Mouse (Mus musculus) megakaryocyte, embryonic 14.5 days (primary cell): ENCODE measurements around the gene Mrpl39. TPM values are rescaled to one million over a fixed set of nuclear protein-coding genes. Genes with fewer than 3 reads are reported as not detected.

Experiments used
- H3K27me3 ChIP-seq: replicated peaks from 2 replicates; pipeline ENCODE3; 2012; ENCODE audit warnings: inconsistent platforms
- H3K36me3 ChIP-seq: replicated peaks from 2 replicates; pipeline ENCODE3; 2012; ENCODE audit warnings: low read length, inconsistent platforms, mixed read lengths
- H3K4me1 ChIP-seq: 2 replicates; pipeline ENCODE4 v1.6.1; 2012; ENCODE audit warnings: inconsistent platforms
- H3K4me3 ChIP-seq: replicated peaks from 2 replicates; pipeline ENCODE3; 2012; ENCODE audit warnings: moderate library complexity, mild to moderate bottlenecking, inconsistent platforms
- H3K9me3 ChIP-seq: 2 replicates; pipeline ENCODE4 v1.6.1; 2012; ENCODE audit warnings: inconsistent platforms
- FLI1 ChIP-seq: IDR thresholded peaks from 2 replicates; pipeline ENCODE4 v1.6.1; 2012; ENCODE audit warnings: low read length, inconsistent platforms, mixed read lengths
- GATA1 ChIP-seq: IDR thresholded peaks from 3 replicates; pipeline ENCODE4 v1.6.1; 2012; ENCODE audit warnings: mixed read lengths, low read length, inconsistent platforms, borderline replicate concordance
- polyA plus RNA-seq: library from polyadenylated mRNA; stranded (reverse); fragments of >175 nt; gene quantifications from 2 replicates; pipeline ENCODE4 v1.2.3, GENCODE M21; 2012; ENCODE audit warnings: low replicate concordance; ENCODE audit not compliant: insufficient read depth

Gene Mrpl39
- polyA plus RNA-seq, 1 experiment: 117 TPM

DNA sequence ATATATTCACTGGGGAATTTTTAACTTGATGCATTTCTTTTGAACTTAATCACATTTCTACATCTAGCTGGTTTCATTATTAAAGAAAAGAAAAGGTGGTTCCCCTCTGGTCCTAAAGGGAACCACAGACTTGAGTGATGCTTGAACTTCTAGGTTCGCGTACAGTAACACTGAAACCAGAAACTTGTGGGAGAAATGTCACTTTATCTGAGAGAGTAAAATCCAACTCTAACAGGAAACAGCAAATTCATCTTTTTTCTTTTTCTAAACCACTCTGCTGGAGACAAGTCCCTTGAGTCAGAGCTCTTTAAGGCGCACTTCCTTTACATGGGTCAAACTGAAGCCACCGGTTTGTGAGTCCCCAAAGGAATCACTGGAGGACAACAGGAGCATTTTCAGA, 22.4 kb downstream of the Mrpl39 start:
- peaks cover 11% of the 10 kb centered on the region for H3K36me3 ChIP-seq
- H3K4me1 ChIP-seq: peaks cover 10% of the 10 kb centered on the region
- TF ChIP-seq FLI1 (no peak), GATA1 (no peak)
- H3K9me3 ChIP-seq: no peaks in the 10 kb centered on the region
- no peak overlapping the region for H3K4me3 ChIP-seq
- H3K27me3 ChIP-seq: no peaks in the 10 kb centered on the region

DNA sequence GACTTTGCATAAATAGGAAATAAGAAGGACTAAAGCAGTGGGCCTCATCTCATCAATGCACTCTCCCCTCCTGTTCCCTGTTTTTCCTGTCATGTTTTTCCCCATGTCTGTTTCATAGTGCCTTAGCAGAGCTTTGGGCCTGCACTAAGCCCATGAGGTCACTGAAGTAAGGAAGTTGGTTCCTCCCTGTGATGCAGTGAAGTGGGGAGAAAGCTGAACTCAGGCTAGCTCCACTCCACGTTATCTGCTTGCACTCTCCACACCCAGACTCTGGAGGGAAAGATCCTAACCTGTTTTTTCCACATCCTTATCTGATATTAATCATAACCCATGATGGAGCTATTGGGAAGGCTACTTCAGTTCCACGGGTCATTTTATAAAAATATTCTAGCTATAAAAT, 26.9 kb downstream of the Mrpl39 start:
- peaks cover 21% of the 10 kb centered on the region for H3K27me3 ChIP-seq
- no peaks in the 10 kb centered on the region for H3K36me3 ChIP-seq
- TF ChIP-seq FLI1 (no peak), GATA1 (no peak)
- H3K9me3 ChIP-seq: no peaks in the 10 kb centered on the region
- no peak overlapping the region for H3K4me3 ChIP-seq
- peaks cover 6% of the 10 kb centered on the region for H3K4me1 ChIP-seq

DNA sequence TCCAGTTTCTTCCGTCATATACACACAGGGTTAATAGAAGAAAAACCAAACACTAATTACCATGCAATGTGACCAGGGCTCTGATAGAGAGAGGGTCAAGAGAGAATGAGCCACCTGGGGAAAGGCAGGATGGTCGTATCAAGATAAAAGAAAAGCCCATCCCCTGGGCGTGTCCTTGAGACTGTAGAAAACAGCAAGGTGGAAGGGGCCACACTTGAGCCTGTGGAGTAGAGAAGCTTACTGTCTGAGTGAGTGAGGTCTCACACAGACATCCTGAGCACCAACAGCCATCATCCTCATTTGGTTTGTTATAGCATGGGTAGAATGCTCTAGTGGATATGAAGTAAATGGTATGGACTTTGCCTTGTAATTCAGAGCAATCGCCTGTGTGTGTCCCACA, 27.7 kb downstream of the Mrpl39 start:
- H3K27me3 ChIP-seq: peaks cover 28% of the 10 kb centered on the region
- TF ChIP-seq FLI1 (no peak), GATA1 (no peak)
- no peaks in the 10 kb centered on the region for H3K9me3 ChIP-seq
- H3K4me3 ChIP-seq: no peak overlapping the region
- peaks cover 6% of the 10 kb centered on the region for H3K4me1 ChIP-seq
- H3K36me3 ChIP-seq: no peaks in the 10 kb centered on the region

DNA sequence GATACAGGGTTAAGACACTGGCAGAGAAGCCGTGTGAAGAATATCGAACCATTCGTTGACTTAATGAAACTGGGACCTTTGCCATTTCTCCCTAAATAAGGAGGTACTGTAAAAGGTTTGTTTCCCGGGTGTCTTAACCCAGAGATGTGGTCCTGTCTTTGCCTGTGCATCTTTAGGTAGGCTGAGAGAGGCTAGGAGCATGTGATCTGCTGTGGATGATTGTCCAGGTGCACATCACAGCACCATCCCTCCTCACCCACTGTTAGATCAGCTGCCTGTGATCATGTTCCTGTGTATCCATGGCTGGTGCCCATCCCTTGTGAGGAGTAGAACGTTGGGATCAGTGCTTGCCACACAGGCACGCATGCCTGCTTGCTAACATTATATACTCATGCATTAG, 29.0 kb downstream of the Mrpl39 start:
- H3K27me3 ChIP-seq: peaks cover 39% of the 10 kb centered on the region
- H3K4me1 ChIP-seq: peaks cover 11% of the 10 kb centered on the region
- H3K9me3 ChIP-seq: no peaks in the 10 kb centered on the region
- H3K4me3 ChIP-seq: peak overlapping the region; percentile 72
- TF ChIP-seq FLI1 (no peak), GATA1 (no peak)
- H3K36me3 ChIP-seq: no peaks in the 10 kb centered on the region

- Histone ChIP-seq H3K4me1 (peaks cover 11% of the 10 kb centered on the region), H3K27me3 (peaks cover 41% of the 10 kb centered on the region), H3K36me3 (no peaks in the 10 kb centered on the region), H3K9me3 (no peaks in the 10 kb centered on the region), H3K4me3 (no peak overlapping the region)
- TF ChIP-seq FLI1 (no peak), GATA1 (no peak)
Measured at GRCm38 (mm10) chr16:84705507-84705906, 30.0 kb downstream of the Mrpl39 start.

- TF ChIP-seq GATA1 (no peak), FLI1 (no peak)
- peaks cover 46% of the 10 kb centered on the region for H3K27me3 ChIP-seq
- no peaks in the 10 kb centered on the region for H3K36me3 ChIP-seq
- H3K4me1 ChIP-seq: peaks cover 11% of the 10 kb centered on the region
- H3K4me3 ChIP-seq: no peak overlapping the region
- no peaks in the 10 kb centered on the region for H3K9me3 ChIP-seq
Measured at GRCm38 (mm10) chr16:84704661-84705240, 30.8 kb downstream of the Mrpl39 start.

DNA sequence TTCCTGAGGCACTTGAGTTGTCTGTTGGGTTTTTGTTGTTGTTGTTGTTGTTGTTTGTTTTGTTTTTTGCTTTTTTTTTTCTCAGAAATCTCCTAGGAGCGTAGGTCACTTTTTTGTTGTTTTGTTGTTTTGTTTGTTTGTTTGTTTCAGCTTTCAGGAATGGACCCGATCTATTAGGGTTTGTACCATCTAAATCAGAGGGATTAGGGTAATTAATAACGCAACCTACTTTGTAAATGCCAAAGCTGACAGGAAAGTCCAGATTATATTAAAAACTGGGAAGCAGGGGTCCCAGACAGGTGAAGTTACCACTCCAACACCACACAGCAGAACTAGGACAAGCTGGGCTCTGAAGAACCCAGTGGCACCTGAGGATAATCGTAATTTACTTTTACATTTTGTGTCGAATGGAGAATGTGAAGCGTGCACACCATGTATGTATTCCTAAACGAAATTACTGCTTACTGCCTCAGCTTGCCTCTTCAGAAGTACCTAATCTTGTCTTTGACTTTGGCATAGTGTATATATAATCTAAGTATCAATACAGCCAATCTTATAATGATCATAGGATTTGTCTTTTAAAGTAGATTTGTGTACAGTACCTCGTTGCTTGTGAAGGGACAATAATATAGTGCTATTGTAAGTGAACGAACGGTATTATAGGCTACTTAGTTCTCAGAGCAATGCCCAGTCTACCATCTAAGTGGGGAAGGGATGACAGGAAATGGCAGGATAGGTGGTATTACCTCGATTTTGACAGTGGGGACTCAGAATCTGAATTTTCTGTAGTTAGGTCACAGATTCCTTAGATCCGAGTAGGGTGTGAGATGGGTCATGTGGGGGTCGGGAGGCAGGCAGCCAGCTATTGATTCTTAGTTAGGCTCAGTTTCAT, 31.5 kb downstream of the Mrpl39 start:
- H3K4me3 ChIP-seq: peak overlapping the region; percentile 93
- no peak for TF ChIP-seq GATA1
- TF ChIP-seq FLI1: no peak

GRCm38 (mm10) chr16:84703129-84703768, 32.3 kb downstream of the Mrpl39 start:
- TF ChIP-seq FLI1 (no peak), GATA1 (no peak)
- Histone ChIP-seq H3K27me3 (peaks cover 50% of the 10 kb centered on the region), H3K4me3 (peak overlapping the region; percentile 93), H3K4me1 (peaks cover 16% of the 10 kb centered on the region), H3K9me3 (no peaks in the 10 kb centered on the region), H3K36me3 (no peaks in the 10 kb centered on the region)

More for the DNA sequence above, 31.5 kb downstream of the Mrpl39 start:
- H3K9me3 ChIP-seq: no peaks in the 10 kb centered on the region
- no peaks in the 10 kb centered on the region for H3K36me3 ChIP-seq
- peaks cover 46% of the 10 kb centered on the region for H3K27me3 ChIP-seq
- peaks cover 11% of the 10 kb centered on the region for H3K4me1 ChIP-seq

GRCm38 (mm10) chr16:84702230-84703128, 33.1 kb downstream of the Mrpl39 start:
- Histone ChIP-seq H3K9me3 (no peaks in the 10 kb centered on the region), H3K27me3 (peaks cover 55% of the 10 kb centered on the region), H3K4me3 (peak overlapping the region; percentile 93), H3K4me1 (peaks cover 16% of the 10 kb centered on the region), H3K36me3 (no peaks in the 10 kb centered on the region)
- TF ChIP-seq FLI1 (no peak), GATA1 (no peak)
